Mouse (Mus musculus): ENCODE measurements around the gene Tnk2. TPM values are rescaled to one million over a fixed set of nuclear protein-coding genes. Genes with fewer than 3 reads are reported as not detected.
"Not testable (repeated sequence)": the region's sequence is repeated elsewhere in the genome, so short reads cannot be mapped to it uniquely, and the experiment has no call there.

Gene Tnk2
- total RNA-seq, 2 experiments from 2014 or later: 45.1 to 85.2 TPM

DNA sequence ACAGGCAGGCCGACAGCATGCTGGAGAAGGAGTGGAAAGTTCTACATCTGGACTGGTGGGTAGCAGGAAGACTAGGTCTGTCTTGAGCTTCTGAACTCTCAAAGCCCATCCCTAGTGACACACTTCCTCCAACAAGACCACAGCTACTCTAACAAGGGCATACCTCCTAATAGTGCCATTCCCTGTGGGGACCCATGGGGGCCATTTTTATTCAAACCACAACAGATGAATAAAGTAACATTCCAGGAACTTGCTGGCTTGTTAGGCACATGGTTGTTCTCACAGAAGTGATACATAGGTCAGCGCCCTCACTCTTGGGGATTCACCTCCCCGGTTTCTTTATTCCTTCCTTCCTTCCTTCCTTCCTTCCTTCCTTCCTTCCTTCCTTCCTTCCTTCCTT is 7.3 kb upstream of the Tnk2 start:
- no peak for DNase-seq

DNA sequence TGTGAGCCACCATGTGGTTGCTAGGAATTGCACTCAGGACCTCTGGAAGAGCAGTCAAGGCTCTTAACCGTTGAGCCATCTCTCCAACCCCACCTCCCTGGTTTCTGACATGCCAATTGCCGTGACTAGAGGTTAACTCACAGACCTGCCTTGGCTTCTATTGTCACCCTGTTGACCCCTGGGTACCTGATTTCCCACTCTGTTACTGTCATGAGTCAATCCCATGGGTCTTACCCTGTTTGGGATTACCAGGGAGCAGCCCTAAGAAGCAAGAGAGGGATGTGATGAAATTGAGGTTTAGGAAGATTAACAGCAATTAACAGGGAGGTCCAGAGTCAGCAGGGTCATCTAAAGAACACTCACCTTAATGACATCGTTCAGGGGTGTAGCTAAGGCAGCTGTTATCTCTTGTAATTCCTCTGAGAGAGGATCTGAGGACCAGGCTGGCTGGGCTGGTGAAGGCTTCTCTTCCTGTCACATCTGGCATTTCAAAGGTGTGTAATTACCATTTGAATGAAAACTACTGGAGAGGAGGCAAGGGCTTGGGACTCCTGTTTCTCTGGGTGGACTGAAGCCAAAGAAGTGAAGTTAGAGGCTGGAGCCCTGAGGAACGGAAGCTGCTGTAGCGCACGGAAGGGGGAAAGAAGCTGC is 6.7 kb upstream of the Tnk2 start:
- no peak for DNase-seq

- peak; percentile 88 for DNase-seq
Measured at GRCm38 (mm10) chr16:32638476-32638875, 5.2 kb upstream of the Tnk2 start.

DNA sequence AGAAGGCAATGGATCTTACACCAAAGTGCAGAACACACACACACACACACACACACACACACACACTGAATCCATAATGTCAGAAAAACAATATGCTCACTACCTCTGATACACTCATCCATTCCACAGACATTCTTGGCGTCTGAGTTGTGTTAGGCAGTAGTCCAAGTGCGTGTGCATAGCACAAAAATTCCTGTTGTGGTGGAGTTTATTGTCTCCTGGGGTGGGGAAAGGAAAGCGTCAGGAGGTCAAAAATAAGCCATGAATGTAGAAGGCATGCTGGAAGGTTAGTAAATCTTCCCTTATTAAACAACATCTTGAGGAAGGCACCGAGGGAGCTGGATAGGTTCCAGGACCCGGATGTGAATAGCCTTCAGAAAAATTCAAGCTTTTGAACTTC is 3.6 kb upstream of the Tnk2 start:
- no peak for DNase-seq

DNA sequence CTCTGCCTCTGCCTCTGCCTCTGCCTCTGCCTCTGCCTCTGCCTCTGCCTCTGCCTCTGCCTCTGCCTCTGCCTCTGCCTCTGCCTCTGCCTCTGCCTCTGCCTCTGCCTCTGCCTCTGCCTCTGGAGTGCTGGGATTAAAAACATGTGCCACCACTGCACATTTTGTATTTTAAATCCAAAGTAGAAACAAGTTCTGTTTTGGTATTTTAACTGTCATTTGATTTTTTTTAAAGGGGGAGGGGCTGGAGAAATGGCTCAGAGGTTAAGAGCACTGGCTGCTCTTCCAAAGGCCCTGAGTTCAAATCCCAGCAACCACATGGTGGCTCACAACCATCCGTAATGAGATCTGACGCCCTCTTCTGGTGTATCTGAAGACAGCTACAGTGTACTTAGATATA is 3.0 kb upstream of the Tnk2 start:
- DNase-seq: not testable (repeated sequence)

GRCm38 (mm10) chr16:32641440-32642219 is 2.0 kb upstream of the Tnk2 start:
- no peak for DNase-seq

- no peak for DNase-seq
Measured at GRCm38 (mm10) chr16:32642280-32642679, 1.4 kb upstream of the Tnk2 start.

DNA sequence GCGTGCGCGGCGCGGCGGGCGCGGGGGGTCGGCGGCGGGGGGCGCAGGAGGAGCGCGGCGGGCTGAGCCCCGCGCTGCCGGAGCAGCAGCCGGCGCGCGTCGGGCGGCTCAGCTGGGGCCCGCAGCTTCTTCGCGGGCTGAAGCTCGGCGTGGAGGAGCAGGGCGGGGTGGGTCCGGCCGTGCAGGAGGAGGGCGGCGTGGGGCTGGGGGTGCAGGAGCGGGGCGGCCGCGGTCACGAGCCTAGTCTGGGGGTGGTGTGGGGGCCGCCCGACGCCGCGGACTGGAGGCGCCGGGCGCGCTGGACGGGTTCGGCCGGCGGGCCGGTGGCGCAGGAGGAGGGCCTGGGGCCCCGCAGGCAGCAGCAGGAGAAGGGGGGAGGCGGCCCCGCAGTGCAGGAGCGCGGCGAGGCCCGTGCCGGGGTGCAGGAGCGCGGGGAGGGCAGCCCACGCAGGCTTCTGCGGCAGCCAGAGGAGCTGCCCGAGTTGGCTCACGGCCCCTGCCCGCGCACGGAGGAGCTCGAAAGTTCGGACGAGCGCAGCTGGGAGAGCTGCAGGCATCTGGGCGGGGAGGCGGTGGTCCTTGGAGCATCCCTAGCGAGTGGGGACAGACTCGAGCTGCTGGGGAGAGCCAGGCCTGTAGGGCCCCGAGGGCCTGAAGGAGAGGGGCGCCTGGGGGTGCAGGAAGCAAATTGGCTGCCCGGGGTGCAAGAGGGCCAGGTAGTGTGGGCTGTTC is 561 bp downstream of the Tnk2 start:
- peak; percentile 70 for DNase-seq

GRCm38 (mm10) chr16:32644801-32645170 is 1.1 kb downstream of the Tnk2 start:
- no peak for DNase-seq

GRCm38 (mm10) chr16:32645361-32645914 is 1.8 kb downstream of the Tnk2 start:
- DNase-seq: peak; percentile 67

DNA sequence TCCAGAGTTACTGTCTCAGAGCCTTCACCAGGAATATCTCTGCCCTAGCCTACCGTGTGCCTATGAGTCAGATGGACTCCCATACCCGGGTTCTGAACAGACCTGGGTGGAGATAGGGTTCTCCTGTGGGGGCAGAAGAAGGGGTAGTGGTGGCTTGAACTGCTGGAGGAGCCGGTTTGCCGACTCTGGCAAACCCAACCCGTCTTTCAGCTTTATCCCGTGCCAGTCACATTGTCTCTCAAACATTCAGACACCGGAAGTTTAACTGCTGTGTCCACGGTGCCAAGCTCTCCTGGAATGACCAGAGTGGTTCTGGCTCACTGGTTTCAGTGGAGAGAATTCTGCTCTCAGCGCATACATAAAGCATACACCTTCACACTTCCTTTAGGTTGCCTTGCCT is 2.3 kb downstream of the Tnk2 start:
- DNase-seq: no peak

GRCm38 (mm10) chr16:32647712-32648111 is 4.0 kb downstream of the Tnk2 start:
- no peak for DNase-seq

DNA sequence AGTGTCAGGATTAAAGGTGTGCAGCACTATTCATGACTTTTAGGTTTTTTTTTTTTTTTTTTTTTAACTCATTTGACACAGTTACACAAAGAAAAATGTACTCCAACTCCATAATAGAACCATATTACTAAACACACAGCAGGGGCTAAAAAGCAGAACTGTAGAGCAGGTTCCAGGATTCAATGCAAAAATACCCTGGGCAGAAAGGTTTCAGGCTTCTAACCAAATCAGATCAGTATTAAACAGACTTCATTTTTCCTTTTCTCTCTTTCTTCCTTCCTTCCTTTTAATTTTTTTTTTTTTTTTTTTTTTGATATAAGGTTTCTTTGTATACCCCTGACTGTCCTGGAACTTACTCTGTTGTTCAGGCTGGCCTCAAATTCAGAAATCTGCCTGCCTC is 6.8 kb downstream of the Tnk2 start:
- DNase-seq: no peak

DNA sequence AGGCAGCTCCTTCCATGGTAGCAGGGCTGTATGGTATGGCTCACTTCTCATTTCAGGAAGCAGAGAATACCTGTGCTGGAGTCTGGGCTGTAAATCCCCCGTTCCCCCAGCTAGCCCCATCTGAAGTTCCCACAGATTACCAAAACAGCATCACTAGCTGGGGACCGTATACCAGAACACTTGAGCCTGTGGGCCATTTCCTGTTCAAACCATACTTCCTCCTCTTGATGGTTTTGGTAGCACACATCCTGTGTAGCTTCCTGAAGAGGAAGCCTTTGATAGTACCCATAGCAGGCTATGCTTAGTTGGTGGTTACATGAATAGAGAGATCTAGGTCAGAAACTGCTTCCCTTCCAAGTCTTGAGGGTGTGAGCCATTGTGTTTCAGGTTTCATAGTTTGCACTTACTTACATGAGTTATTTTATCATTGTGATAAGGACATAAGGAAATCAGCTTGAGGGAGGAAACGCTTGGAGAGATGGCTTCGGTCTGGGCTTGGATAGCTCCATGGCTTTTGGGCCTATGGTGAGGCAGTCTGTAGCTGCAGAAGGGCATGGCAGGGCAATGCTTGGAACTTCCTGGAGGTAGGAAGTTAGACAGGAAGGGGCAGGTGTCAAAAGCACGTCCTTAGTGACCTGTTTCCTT is 7.4 kb downstream of the Tnk2 start:
- no peak for DNase-seq

DNA sequence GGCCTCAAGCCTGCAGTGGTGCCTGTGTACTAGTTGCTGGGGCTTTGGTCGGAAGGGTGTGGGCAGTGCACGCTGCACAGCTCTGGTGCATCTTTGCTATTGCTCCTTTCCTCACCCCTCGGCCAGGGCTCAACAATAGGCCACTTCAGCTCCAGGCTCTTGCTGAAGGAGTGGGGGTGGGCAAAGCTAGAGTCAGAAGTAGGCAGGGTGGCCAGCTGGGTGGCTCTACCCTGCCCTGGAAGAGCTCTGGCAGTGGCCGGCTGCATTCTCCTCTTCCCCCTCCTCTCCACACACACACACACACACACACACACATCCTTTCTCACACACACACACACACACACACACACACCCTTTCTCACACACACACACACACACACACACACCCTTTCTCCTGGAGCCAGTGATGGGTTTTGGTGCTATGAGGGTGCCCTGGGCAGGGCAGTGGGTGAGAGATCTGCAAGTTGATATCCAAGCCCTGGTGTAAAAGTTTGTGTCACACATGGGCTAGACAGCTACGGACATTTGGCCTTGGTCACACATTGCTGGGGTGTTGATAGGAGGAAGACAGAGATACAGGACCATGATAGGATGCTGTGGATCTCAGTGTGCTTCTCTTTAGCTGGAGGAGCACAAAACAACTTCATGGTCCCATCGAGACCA is 10.5 kb downstream of the Tnk2 start:
- no peak for DNase-seq

- DNase-seq: no peak
Measured at GRCm38 (mm10) chr16:32655534-32655933, 11.9 kb downstream of the Tnk2 start.

DNA sequence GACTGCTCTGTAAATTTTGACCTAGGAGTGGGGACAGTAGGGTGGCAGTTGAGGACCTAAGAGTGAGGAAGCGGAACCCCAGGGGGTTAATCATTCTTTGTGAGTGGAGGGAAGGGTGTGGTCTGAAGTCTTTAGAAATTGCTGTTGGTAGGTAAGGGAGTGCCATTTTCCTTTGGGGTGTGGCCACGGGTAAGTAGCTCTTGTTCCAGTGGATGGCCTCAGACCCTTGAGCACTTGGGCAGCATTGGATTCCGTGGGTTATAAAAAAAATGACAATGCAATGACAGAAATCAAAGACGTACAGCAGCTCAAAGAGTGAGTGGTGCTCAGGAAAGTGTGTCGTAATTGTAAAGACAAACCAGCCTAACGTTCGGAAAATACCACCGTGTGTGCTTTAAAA is 12.6 kb downstream of the Tnk2 start:
- no peak for DNase-seq

- DNase-seq: peak; percentile 71
Measured at GRCm38 (mm10) chr16:32656794-32657193, 13.1 kb downstream of the Tnk2 start.

DNA sequence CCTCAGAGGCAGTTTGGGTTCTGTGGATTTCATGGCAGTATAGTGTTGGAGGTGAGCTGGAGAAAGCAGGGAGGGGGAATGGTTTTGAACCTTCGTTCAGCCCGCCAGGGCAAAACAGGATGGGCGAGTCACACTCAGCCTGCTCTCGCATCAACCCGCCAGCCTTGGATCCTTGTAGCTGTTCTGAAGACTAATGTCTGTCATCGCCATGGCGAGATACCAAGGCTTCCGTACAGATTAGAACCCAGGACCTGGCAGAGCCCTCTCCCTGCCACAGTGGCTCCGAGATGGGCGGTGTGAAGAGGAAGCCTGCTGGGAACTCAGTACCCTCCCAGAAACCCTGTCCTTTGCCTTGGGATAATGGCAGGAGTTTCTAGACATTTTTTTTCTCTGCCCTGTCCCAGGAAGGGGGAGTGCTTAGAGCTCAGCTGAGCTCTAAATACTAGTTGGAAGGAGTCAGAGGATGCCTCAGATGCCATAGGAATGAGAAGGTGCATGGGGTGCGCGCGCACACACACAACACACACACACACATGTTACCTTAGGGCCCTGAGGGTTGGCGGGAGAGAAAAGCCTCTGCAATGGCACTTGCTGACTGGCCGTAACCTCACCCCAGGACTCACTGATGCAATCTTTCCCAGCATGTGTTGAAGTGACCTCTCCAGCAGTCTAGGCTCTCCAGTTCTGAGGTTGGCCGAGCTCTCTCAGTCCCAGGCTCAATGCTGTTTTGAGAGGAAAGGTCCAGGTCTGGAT is 14.0 kb downstream of the Tnk2 start:
- peak; percentile 40 for DNase-seq

DNA sequence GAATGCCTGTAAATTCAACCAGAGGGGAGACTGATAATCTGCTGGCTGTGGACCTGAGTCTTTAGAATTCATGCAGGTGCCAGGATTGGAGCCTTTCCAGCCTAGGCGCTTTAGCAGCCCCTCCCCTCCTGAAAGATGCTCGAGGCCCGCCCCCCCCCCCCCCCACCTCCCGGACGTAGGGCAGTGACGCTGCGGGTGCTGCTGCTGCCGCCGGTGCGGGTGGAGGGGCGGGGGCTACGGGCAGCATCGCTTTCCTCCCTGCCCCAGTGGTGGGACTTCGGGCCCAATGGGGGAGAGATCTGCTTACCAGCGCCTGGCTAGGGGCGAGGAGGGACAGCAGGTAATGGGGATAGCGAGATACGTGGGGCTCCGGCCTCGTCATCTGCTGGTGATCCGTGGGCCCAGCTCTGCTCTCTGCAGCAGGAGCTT is 15.1 kb downstream of the Tnk2 start:
- no peak for DNase-seq

DNA sequence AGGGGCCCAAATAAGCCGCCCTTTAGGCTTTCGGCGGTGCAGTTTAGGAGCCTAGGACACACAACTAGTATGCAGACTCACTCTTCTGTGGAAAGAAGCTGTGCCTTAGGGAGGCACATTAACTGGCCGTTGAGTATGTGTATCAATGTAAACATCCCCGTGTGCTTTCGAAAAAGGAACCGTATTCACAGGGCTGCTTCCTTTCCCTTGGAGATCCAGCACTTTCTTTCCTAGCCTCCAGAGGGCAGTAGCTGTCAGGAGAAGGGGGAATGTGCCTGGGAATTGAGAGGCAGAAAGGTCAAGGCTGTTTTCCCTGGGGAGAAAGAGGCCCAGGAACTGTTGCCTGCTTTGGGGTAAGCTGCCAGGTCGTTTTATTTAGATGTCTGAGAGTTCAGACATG is 15.7 kb downstream of the Tnk2 start:
- peak; percentile 86 for DNase-seq
